Mouse (Mus musculus) heart, postnatal 25 days (tissue): ENCODE measurements around the gene Bach2. TPM values are rescaled to one million over a fixed set of nuclear protein-coding genes. Genes with fewer than 3 reads are reported as not detected.

Experiments used
- DNase-seq: peaks from one replicate; pipeline ENCODE4 v3.0.0; 2022; ENCODE audit warnings: low spot score
- intact Hi-C: fragments of 180-260 bp; cut with DNase I; formaldehyde crosslinking; loops from one replicate; pipeline ENCODE4 v1.15.1; 2025
- total RNA-seq, 2 experiments: library from RNA; stranded (reverse); gene quantifications; 2 replicates each; pipeline ENCODE4 v1.2.3; 2021

Bach2 gene
- total RNA-seq, 2 experiments from 2014 or later, result 6.9 to 7.9 TPM

GRCm38 (mm10) chr4:32374751-32375582, 136.4 kb downstream of the Bach2 start:
- DNase-seq, result no peak
- intact Hi-C loops, result no loop called here

- intact Hi-C loops, result no loop called here
- DNase-seq, result no peak
Measured at GRCm38 (mm10) chr4:32375721-32376526, 137.3 kb downstream of the Bach2 start.

GRCm38 (mm10) chr4:32376527-32376948, 137.9 kb downstream of the Bach2 start:
- DNase-seq, result no peak
- intact Hi-C loops, result no loop called here

- intact Hi-C loops, result no loop called here
- no peak for DNase-seq
Measured at GRCm38 (mm10) chr4:32379140-32379539, 140.5 kb downstream of the Bach2 start.

GRCm38 (mm10) chr4:32381666-32382381, 143.2 kb downstream of the Bach2 start:
- no peak for DNase-seq
- intact Hi-C loops, result no loop called here

- DNase-seq, result no peak
- intact Hi-C loops, result loop anchor here (5.0 kb wide), 3 partner anchors 83 to 208 kb away; no protein-coding TSS in a partner anchor
Measured at GRCm38 (mm10) chr4:32385121-32385520, 146.5 kb downstream of the Bach2 start.

- no peak for DNase-seq
- intact Hi-C loops, result loop anchor here (5.0 kb wide), 3 partner anchors 83 to 208 kb away; no protein-coding TSS in a partner anchor
Measured at GRCm38 (mm10) chr4:32385623-32386022, 147.0 kb downstream of the Bach2 start.

- intact Hi-C loops, result loop anchor here (5.0 kb wide), 3 partner anchors 84 to 209 kb away; no protein-coding TSS in a partner anchor
- no peak for DNase-seq
Measured at GRCm38 (mm10) chr4:32386346-32386745, 147.7 kb downstream of the Bach2 start.

GRCm38 (mm10) chr4:32386931-32387330, 148.3 kb downstream of the Bach2 start:
- intact Hi-C loops, result loop anchor here (1.0 to 5.0 kb wide), 4 partner anchors 85 to 210 kb away; no protein-coding TSS in a partner anchor

GRCm38 (mm10) chr4:32387479-32388240, 149.1 kb downstream of the Bach2 start:
- DNase-seq, result peak; percentile 64
- intact Hi-C loops, result loop anchor here (1.0 to 5.0 kb wide), 6 partner anchors 51 to 210 kb away; no protein-coding TSS in a partner anchor

More at GRCm38 (mm10) chr4:32386931-32387330, 148.3 kb downstream of the Bach2 start:
- DNase-seq, result no peak

- intact Hi-C loops, result loop anchor here (2.0 to 5.0 kb wide), 5 partner anchors 52 to 211 kb away; no protein-coding TSS in a partner anchor
- no peak for DNase-seq
Measured at GRCm38 (mm10) chr4:32388564-32388963, 150.0 kb downstream of the Bach2 start.

- no peak for DNase-seq
- intact Hi-C loops, result loop anchor here (2.0 to 5.0 kb wide), 5 partner anchors 52 to 212 kb away; no protein-coding TSS in a partner anchor
Measured at GRCm38 (mm10) chr4:32389107-32389800, 150.7 kb downstream of the Bach2 start.

- intact Hi-C loops, result no loop called here
- DNase-seq, result no peak
Measured at GRCm38 (mm10) chr4:32391260-32391659, 152.7 kb downstream of the Bach2 start.

- no peak for DNase-seq
- intact Hi-C loops, result no loop called here
Measured at GRCm38 (mm10) chr4:32393226-32393625, 154.6 kb downstream of the Bach2 start.

GRCm38 (mm10) chr4:32393951-32394350, 155.3 kb downstream of the Bach2 start:
- no peak for DNase-seq
- intact Hi-C loops, result no loop called here

GRCm38 (mm10) chr4:32394850-32395249, 156.2 kb downstream of the Bach2 start:
- intact Hi-C loops, result no loop called here
- DNase-seq, result no peak

GRCm38 (mm10) chr4:32401459-32401858, 162.9 kb downstream of the Bach2 start:
- DNase-seq, result no peak
- intact Hi-C loops, result no loop called here

GRCm38 (mm10) chr4:32403506-32403905, 164.9 kb downstream of the Bach2 start:
- intact Hi-C loops, result no loop called here
- no peak for DNase-seq
